Mouse (Mus musculus) limb, embryonic 11.5 days (tissue): ENCODE data around the gene Arid1a. TPM values are rescaled to one million over a fixed set of nuclear protein-coding genes. Genes with fewer than 3 reads are reported as not detected.

ENCODE experiments used
- ATAC-seq: fragments of 200-750 bp; cut with Nextera tagmentation; 2 replicates; pipeline ENCODE4 v1.8.0; 2017; ENCODE audit warnings: low read depth; ENCODE audit not compliant: insufficient number of reproducible peaks, low FRiP score, low TSS enrichment
- DNase-seq: peaks from one replicate; pipeline ENCODE4 v3.0.0-alpha.2; 2015; ENCODE audit warnings: low spot score
- H3K27ac ChIP-seq: fragments of 300-500 bp; sonication (generic); replicated peaks from 2 replicates; pipeline ENCODE4 v1.5.1; 2014; ENCODE audit warnings: low read depth, mild to moderate bottlenecking, low read length
- H3K27me3 ChIP-seq: fragments of 300-500 bp; sonication (generic); 2 replicates; pipeline ENCODE4 v1.6.1; 2014; ENCODE audit warnings: mild to moderate bottlenecking, low read length, mixed read lengths; ENCODE audit not compliant: control insufficient read depth, insufficient read depth
- H3K36me3 ChIP-seq: fragments of 300-500 bp; sonication (generic); 2 replicates; pipeline ENCODE4 v1.6.1; 2014; ENCODE audit warnings: mild to moderate bottlenecking, low read length, moderate library complexity, mixed read lengths; ENCODE audit not compliant: control insufficient read depth, insufficient read depth
- H3K4me1 ChIP-seq: fragments of 300-500 bp; sonication (generic); 2 replicates; pipeline ENCODE4 v1.6.1; 2014; ENCODE audit warnings: low read length, mixed read lengths; ENCODE audit not compliant: control insufficient read depth, insufficient read depth
- H3K4me2 ChIP-seq: fragments of 300-500 bp; sonication (generic); 2 replicates; pipeline ENCODE4 v1.6.1; 2014; ENCODE audit warnings: low read depth, mild to moderate bottlenecking, moderate library complexity; ENCODE audit not compliant: severe bottlenecking
- H3K4me3 ChIP-seq: fragments of 300-500 bp; sonication (generic); 2 replicates; pipeline ENCODE4 v1.5.1; 2014; ENCODE audit warnings: low read depth, low read length
- H3K9ac ChIP-seq: fragments of 300-500 bp; sonication (generic); 2 replicates; pipeline ENCODE4 v1.6.1; 2014; ENCODE audit warnings: mild to moderate bottlenecking, low read length
- H3K9me3 ChIP-seq: fragments of 300-500 bp; sonication (generic); 2 replicates; pipeline ENCODE4 v1.6.1; 2016; ENCODE audit warnings: low read length; ENCODE audit not compliant: control insufficient read depth
- WGBS: fragments of 180-500 bp; shearing (Covaris S2); extraction: QIAGEN DNeasy Blood & Tissue Kit; methylation state at CpG from one replicate; pipeline ENCODE4 v1.1.7; 2014; 5-methylcytosine and 5-hydroxymethylcytosine counted together
- polyA plus RNA-seq: library from polyadenylated mRNA; unstranded; fragments of >200 nt; fragmentation: Nextera tagmentation; extraction: Ambion mirVana; gene quantifications from 2 replicates; pipeline ENCODE4 v1.2.1, GENCODE M21; 2014

Gene Arid1a
- polyA plus RNA-seq, 1 experiment from 2014 or later = 46.2 TPM

DNA sequence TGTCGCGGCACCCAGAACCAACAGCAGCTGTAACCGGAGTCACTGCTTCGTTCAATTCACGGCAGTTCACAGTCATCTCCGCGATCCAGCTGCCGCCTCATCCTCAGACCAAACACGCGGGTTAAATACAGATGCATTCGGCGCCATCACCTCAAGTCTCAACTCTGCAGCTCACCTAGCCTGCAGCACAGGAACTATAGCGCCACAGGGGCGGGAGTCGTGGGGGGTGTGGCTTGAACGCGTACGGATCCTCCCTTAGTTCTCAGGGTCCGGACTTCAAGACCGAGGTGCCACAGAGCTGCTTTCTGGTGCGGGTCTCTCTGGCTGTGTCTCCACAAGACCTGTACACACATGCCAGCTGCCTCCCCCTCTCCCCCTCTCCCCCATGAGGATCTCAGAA, 110.9 kb downstream of the Arid1a start:
- Histone ChIP-seq H3K36me3 (no peaks in the 10 kb centered on the region), H3K9me3 (0 out of 2 replicates have a peak, but pooled peaks cover 3% of the 10 kb centered on the region), H3K9ac (no peak overlapping the region), H3K4me2 (peak overlapping the region; percentile 5; the same call in 1 of the 2 replicates), H3K4me1 (no peaks in the 10 kb centered on the region), H3K27ac (no peak overlapping the region), H3K4me3 (no peak overlapping the region), H3K27me3 (no peaks in the 10 kb centered on the region)
- DNase-seq (no peak), ATAC-seq (no peak)
- WGBS = 34% methylated on average over 21 of the region's 21 CpGs

DNA sequence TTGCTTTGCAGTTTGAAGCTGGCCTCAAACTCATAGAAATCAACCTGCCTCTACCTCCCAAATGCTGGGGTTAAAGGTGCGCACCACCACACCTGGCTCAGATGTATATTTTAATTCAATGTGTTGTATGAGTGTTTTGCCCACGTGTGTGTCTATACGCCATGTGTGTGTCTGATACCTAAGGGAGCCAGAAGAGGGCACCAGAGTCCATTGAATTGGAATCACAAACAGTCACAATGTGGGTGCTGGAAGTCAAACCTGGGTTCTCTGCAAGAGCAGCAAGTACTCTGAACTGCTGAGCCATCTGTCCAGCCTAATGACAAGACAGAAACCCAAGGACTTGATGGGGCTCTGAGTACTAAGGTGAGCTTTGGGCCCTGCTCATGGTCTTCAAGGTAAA, 111.4 kb downstream of the Arid1a start:
- no peak overlapping the region for H3K4me3 ChIP-seq
- 87% methylated on average over 3 of the region's 3 CpGs for WGBS

GRCm38 (mm10) chr4:133634043-133634410, 122.5 kb downstream of the Arid1a start:
- Histone ChIP-seq H3K4me3 (no peak overlapping the region), H3K4me1 (peaks cover 5% of the 10 kb centered on the region; the same call in 1 of the 2 replicates), H3K9ac (no peak overlapping the region), H3K36me3 (no peaks in the 10 kb centered on the region), H3K4me2 (no peak overlapping the region), H3K9me3 (no peaks in the 10 kb centered on the region), H3K27ac (no peak overlapping the region), H3K27me3 (no peaks in the 10 kb centered on the region)
- ATAC-seq (no peak), DNase-seq (no peak)
- WGBS = 81% methylated on average over 5 of the region's 5 CpGs

More for the DNA sequence above, 111.4 kb downstream of the Arid1a start:
- H3K27me3 ChIP-seq = no peaks in the 10 kb centered on the region
- H3K27ac ChIP-seq = no peak overlapping the region
- no peak overlapping the region for H3K4me2 ChIP-seq
- H3K4me1 ChIP-seq = no peaks in the 10 kb centered on the region
- no peak overlapping the region for H3K9ac ChIP-seq
- 0 out of 2 replicates have a peak, but pooled peaks cover 3% of the 10 kb centered on the region for H3K9me3 ChIP-seq
- DNase-seq (no peak), ATAC-seq (no peak)
- H3K36me3 ChIP-seq = no peaks in the 10 kb centered on the region

GRCm38 (mm10) chr4:133633332-133634042, 123.1 kb downstream of the Arid1a start:
- no peaks in the 10 kb centered on the region for H3K9me3 ChIP-seq
- peaks cover 5% of the 10 kb centered on the region; the same call in 1 of the 2 replicates for H3K4me1 ChIP-seq
- peak overlapping the region; percentile 59; the same call in 1 of the 2 replicates for H3K27ac ChIP-seq
- H3K4me2 ChIP-seq = peak overlapping the region; percentile 94
- peak; percentile 65; the same call in 1 of the 2 replicates for ATAC-seq
- peak overlapping the region; percentile 97 for H3K9ac ChIP-seq
- DNase-seq = peak; percentile 94
- no peaks in the 10 kb centered on the region for H3K36me3 ChIP-seq
- 10% methylated on average over 36 of the region's 47 CpGs for WGBS
- H3K4me3 ChIP-seq = peak overlapping the region; percentile 80
- no peaks in the 10 kb centered on the region for H3K27me3 ChIP-seq

DNA sequence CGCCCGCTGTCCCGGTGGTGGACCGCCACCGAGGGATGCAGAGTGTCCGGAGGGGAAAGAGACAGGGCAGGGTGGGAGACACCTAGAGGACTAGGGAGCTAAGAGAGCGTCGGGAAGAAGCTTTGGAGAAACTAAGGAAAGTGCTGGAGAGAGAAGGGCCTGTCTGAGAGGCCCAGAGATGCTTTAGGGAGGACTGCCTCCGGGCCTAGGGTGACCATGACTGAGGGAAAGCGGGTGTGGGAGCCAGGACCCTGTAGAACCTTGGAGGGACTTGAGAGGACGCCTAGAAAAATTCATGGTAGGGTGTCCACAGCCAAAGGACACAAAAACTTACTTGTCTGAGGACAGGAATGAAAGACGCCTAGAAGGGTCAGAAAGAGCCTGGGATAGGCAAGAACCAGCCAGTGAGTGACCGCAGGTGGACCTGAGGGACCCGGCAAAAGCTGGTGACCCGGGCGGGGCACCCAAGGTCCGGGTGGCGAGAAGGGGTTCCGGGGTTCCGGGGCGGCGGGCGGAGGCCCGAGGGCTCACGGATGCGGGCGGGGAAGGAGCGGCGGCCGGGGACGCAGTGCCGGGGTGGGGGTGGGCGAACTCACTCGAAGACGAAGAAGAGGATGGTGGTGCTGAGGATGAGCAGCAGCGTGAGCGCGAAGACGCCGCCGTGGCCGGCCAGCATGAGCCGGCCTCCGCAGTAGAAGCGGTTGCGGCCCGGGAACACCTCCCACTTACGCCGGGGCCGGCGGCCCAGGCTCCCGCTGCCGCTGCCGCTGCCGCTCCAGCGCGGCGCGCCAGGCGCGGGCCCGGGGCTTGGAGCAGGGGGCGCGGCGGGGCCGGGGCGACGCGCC, 123.9 kb downstream of the Arid1a start:
- 1% methylated on average over 65 of the region's 69 CpGs for WGBS
- H3K27ac ChIP-seq = peak overlapping the region; percentile 59; the same call in 1 of the 2 replicates
- H3K9ac ChIP-seq = peak overlapping the region; percentile 97
- DNase-seq (peak; percentile 61), ATAC-seq (0 out of 2 replicates have a peak, but pooled peaks have one; percentile 44)
- H3K4me2 ChIP-seq = peak overlapping the region; percentile 94
- no peaks in the 10 kb centered on the region for H3K9me3 ChIP-seq
- peaks cover 5% of the 10 kb centered on the region; the same call in 1 of the 2 replicates for H3K4me1 ChIP-seq
- no peaks in the 10 kb centered on the region for H3K36me3 ChIP-seq
- H3K4me3 ChIP-seq = peak overlapping the region; percentile 80
- H3K27me3 ChIP-seq = no peaks in the 10 kb centered on the region

DNA sequence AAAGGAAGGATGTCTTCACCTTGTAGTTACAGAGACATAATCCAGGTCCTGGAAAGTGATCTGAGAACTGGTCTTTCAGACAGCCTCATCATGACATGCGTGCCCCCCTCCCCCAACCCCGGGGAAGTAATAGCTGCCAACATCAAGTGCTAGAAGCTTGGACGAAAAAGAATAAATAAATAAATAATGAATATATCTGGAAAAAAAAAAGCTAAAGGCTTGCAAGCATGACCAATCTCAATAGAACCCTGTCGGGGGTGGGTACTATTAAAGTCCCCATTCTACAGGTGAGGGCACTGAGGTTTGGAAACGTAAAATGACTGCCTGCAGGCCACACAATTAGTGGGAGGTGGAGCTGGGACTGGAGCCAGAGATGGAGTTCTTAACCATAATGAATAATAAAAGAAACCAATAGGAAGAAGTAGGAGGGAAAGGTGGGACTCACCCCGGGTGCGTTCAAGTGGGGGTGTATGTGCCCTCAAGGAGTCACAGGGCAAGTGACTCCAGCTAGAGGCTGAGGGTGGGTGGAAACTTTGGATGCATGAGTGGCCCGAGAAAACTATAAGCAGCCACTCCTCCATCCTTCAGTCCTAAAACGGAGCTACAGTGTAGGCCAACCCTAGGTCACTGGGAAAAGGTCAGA, 124.7 kb downstream of the Arid1a start:
- peak overlapping the region; percentile 94 for H3K4me2 ChIP-seq
- no peak for DNase-seq
- peak overlapping the region; percentile 97 for H3K9ac ChIP-seq
- 53% methylated on average over 9 of the region's 9 CpGs for WGBS
- peak overlapping the region; percentile 80 for H3K4me3 ChIP-seq
- ATAC-seq = no peak
- no peaks in the 10 kb centered on the region for H3K27me3 ChIP-seq
- no peaks in the 10 kb centered on the region for H3K36me3 ChIP-seq
- H3K9me3 ChIP-seq = no peaks in the 10 kb centered on the region
- peaks cover 5% of the 10 kb centered on the region; the same call in 1 of the 2 replicates for H3K4me1 ChIP-seq
- H3K27ac ChIP-seq = no peak overlapping the region

GRCm38 (mm10) chr4:133631071-133631768, 125.3 kb downstream of the Arid1a start:
- Histone ChIP-seq H3K4me3 (no peak overlapping the region), H3K27me3 (no peaks in the 10 kb centered on the region), H3K9ac (no peak overlapping the region), H3K4me2 (no peak overlapping the region), H3K36me3 (no peaks in the 10 kb centered on the region), H3K4me1 (peaks cover 5% of the 10 kb centered on the region; the same call in 1 of the 2 replicates), H3K9me3 (no peaks in the 10 kb centered on the region), H3K27ac (no peak overlapping the region)
- no peak for DNase-seq
- 78% methylated on average over 14 of the region's 14 CpGs for WGBS
- no peak for ATAC-seq
